In genomic region chr12:58443007-58443406, GRCm38 (mm10) we compare ENCODE assay signal across 24 mouse cellular contexts.
DNase-seq lines count a peak whose midpoint lies in the region; ATAC-seq and TF ChIP-seq lines count a peak whose summit lies in the region.
"Had no signal": no experiment of that assay in that cellular context is flagged by ENCODE, and none has a peak within 500 bp of the region (broad histone marks: within the 10 kb centered on the region; RNA-seq: fewer than 3 reads in every experiment).

No protein-coding gene starts in this region.

- no peak for TF ChIP-seq POLR2A in kidney, adult 2 months (IDR thresholded peaks at IDR 0.05; ENCODE audit: low read depth, low read length)

- H3K4me2 ChIP-seq in forebrain, embryonic 14.5 days (ENCODE audit: low read length) = no peak overlapping the region
- no peak overlapping the region for H3K4me2 ChIP-seq in midbrain, embryonic 11.5 days
- no peak overlapping the region for H3K4me2 ChIP-seq in midbrain, embryonic 13.5 days (replicated peaks)
- H3K4me2 ChIP-seq: embryonic facial prominence, embryonic 15.5 days; forebrain, embryonic 12.5 days; heart, embryonic 15.5 days; hindbrain, embryonic 14.5 days; intestine, embryonic 15.5 days had no signal

- DNase-seq in forebrain, embryonic 14.5 days (ENCODE audit: low spot score) = peak; percentile 19
- DNase-seq in forebrain, embryonic 10.5 days (ENCODE audit: extremely low spot score, low spot score) = no peak
- DNase-seq in kidney, adult 2 months = peak; percentile 16
- DNase-seq in kidney, adult 8-10 months = no peak
- DNase-seq in midbrain, embryonic 11.5 days (ENCODE audit: low spot score, missing footprints) = peak; percentile 47
- DNase-seq in layer of hippocampus, postnatal 36 days = no peak
- DNase-seq: adrenal gland, adult 2 months; cerebellum, adult 18-20 months; cerebellum, postnatal 14 days; embryo, embryonic 11 days; gastrocnemius, postnatal 10 days; heart, postnatal 14 days had no signal

- no peak overlapping the region for H3K9ac ChIP-seq in forebrain, embryonic 14.5 days (ENCODE audit: low read length)
- no peak overlapping the region for H3K9ac ChIP-seq in midbrain, embryonic 11.5 days (ENCODE audit: low read length)
- no peak overlapping the region for H3K9ac ChIP-seq in midbrain, embryonic 13.5 days (replicated peaks)
- H3K9ac ChIP-seq: embryonic facial prominence, embryonic 15.5 days; forebrain, embryonic 12.5 days; heart, embryonic 15.5 days; hindbrain, embryonic 14.5 days; intestine, embryonic 15.5 days had no signal

- H3K36me3 ChIP-seq in forebrain, embryonic 14.5 days (ENCODE audit: control insufficient read depth, insufficient read depth, low read length) = no peaks in the 10 kb centered on the region
- H3K36me3 ChIP-seq in forebrain, embryonic 10.5 days (replicated peaks) = no peaks in the 10 kb centered on the region
- no peaks in the 10 kb centered on the region for H3K36me3 ChIP-seq in kidney, adult 2 months (ENCODE audit: control insufficient read depth, insufficient read depth, low read length)
- H3K36me3 ChIP-seq in midbrain, embryonic 11.5 days (ENCODE audit: control insufficient read depth, insufficient read depth, low read length) = no peaks in the 10 kb centered on the region
- H3K36me3 ChIP-seq in midbrain, embryonic 13.5 days = no peaks in the 10 kb centered on the region
- H3K36me3 ChIP-seq: embryonic facial prominence, embryonic 15.5 days; forebrain, embryonic 12.5 days; heart, embryonic 10.5 days; heart, embryonic 15.5 days; hindbrain, embryonic 10.5 days; intestine, embryonic 15.5 days had no signal

- no peaks in the 10 kb centered on the region for H3K27me3 ChIP-seq in forebrain, embryonic 14.5 days (replicated peaks; ENCODE audit: control insufficient read depth, insufficient read depth, low read length)
- H3K27me3 ChIP-seq in forebrain, embryonic 10.5 days (ENCODE audit: poor library complexity, severe bottlenecking) = no peaks in the 10 kb centered on the region
- H3K27me3 ChIP-seq in kidney, adult 2 months (replicated peaks; ENCODE audit: control insufficient read depth, insufficient read depth, low read length) = no peaks in the 10 kb centered on the region
- no peaks in the 10 kb centered on the region for H3K27me3 ChIP-seq in midbrain, embryonic 11.5 days (ENCODE audit: control insufficient read depth, insufficient read depth, low read length)
- no peaks in the 10 kb centered on the region for H3K27me3 ChIP-seq in midbrain, embryonic 13.5 days
- H3K27me3 ChIP-seq: CH12.LX; embryonic facial prominence, embryonic 15.5 days; forebrain, embryonic 12.5 days; heart, embryonic 15.5 days; intestine, embryonic 15.5 days; Patski had no signal

- ATAC-seq in forebrain, embryonic 14.5 days = no peak
- no peak for ATAC-seq in midbrain, embryonic 11.5 days (ENCODE audit: low FRiP score)
- ATAC-seq in midbrain, embryonic 13.5 days = no peak
- ATAC-seq: activated CD4-positive, CD25-positive, alpha-beta regulatory T cell, adult 4 months; intestine, embryonic 15.5 days; Patski had no signal

- no peak overlapping the region for H3K27ac ChIP-seq in forebrain, embryonic 14.5 days (ENCODE audit: low read depth, low read length)
- no peak overlapping the region for H3K27ac ChIP-seq in forebrain, embryonic 10.5 days
- H3K27ac ChIP-seq in kidney, adult 2 months (ENCODE audit: insufficient read depth, low read depth, low read length) = no peak overlapping the region
- H3K27ac ChIP-seq in midbrain, embryonic 11.5 days (ENCODE audit: low read depth, low read length) = no peak overlapping the region
- no peak overlapping the region for H3K27ac ChIP-seq in midbrain, embryonic 13.5 days
- H3K27ac ChIP-seq: embryonic facial prominence, embryonic 15.5 days; forebrain, embryonic 12.5 days; heart, embryonic 10.5 days; heart, embryonic 15.5 days; hindbrain, embryonic 10.5 days; hindbrain, embryonic 14.5 days; intestine, embryonic 15.5 days had no signal

- H3K4me1 ChIP-seq in forebrain, embryonic 14.5 days (ENCODE audit: control insufficient read depth, insufficient read depth, low read length) = no peaks in the 10 kb centered on the region
- H3K4me1 ChIP-seq in forebrain, embryonic 10.5 days = no peaks in the 10 kb centered on the region
- no peaks in the 10 kb centered on the region for H3K4me1 ChIP-seq in kidney, adult 2 months (ENCODE audit: control insufficient read depth, insufficient read depth, low read length)
- no peaks in the 10 kb centered on the region for H3K4me1 ChIP-seq in midbrain, embryonic 11.5 days (ENCODE audit: control insufficient read depth, insufficient read depth, low read length)
- H3K4me1 ChIP-seq in midbrain, embryonic 13.5 days (replicated peaks) = no peaks in the 10 kb centered on the region
- H3K4me1 ChIP-seq: embryonic facial prominence, embryonic 15.5 days; forebrain, embryonic 12.5 days; heart, embryonic 10.5 days; heart, embryonic 15.5 days; hindbrain, embryonic 10.5 days; intestine, embryonic 15.5 days had no signal

- WGBS in forebrain, embryonic 14.5 days = 73% methylated on average over 3 of the region's 3 CpGs
- WGBS in forebrain, embryonic 10.5 days = 81% methylated on average over 3 of the region's 3 CpGs
- 58% methylated on average over 3 of the region's 3 CpGs for WGBS in kidney, adult 2 months
- 87% methylated on average over 3 of the region's 3 CpGs for WGBS in midbrain, embryonic 11.5 days
- WGBS in midbrain, embryonic 13.5 days = 91% methylated on average over 3 of the region's 3 CpGs

- no peak for TF ChIP-seq CTCF in kidney, adult 2 months (conservative IDR thresholded peaks at IDR 0.05; ENCODE audit: insufficient read depth, insufficient read length, low read depth, low read length)

- no peak overlapping the region for H3K4me3 ChIP-seq in forebrain, embryonic 14.5 days (ENCODE audit: low read depth, low read length)
- H3K4me3 ChIP-seq in forebrain, embryonic 10.5 days = no peak overlapping the region
- no peak overlapping the region for H3K4me3 ChIP-seq in kidney, adult 2 months (ENCODE audit: insufficient read depth, low read depth, low read length)
- H3K4me3 ChIP-seq in midbrain, embryonic 11.5 days (ENCODE audit: low read depth, low read length) = no peak overlapping the region
- no peak overlapping the region for H3K4me3 ChIP-seq in midbrain, embryonic 13.5 days (replicated peaks)
- H3K4me3 ChIP-seq: embryonic facial prominence, embryonic 15.5 days; erythroblast, embryonic 14.5 days; forebrain, embryonic 12.5 days; heart, embryonic 10.5 days; heart, embryonic 15.5 days; hindbrain, embryonic 10.5 days; intestine, embryonic 15.5 days had no signal

- H3K9me3 ChIP-seq in forebrain, embryonic 14.5 days (replicated peaks; ENCODE audit: control insufficient read depth, low read length) = no peaks in the 10 kb centered on the region
- H3K9me3 ChIP-seq in forebrain, embryonic 10.5 days = no peaks in the 10 kb centered on the region
- H3K9me3 ChIP-seq in midbrain, embryonic 11.5 days (ENCODE audit: control insufficient read depth, low read length) = no peaks in the 10 kb centered on the region
- H3K9me3 ChIP-seq in midbrain, embryonic 13.5 days = no peaks in the 10 kb centered on the region
- H3K9me3 ChIP-seq: embryonic facial prominence, embryonic 15.5 days; forebrain, embryonic 12.5 days; heart, embryonic 10.5 days; heart, embryonic 15.5 days; hindbrain, embryonic 10.5 days; intestine, embryonic 15.5 days had no signal

Comparison
In these comparisons a context has a peak if more than half of its experiments do, and no peak if none do; other contexts are left out.
1. DNase-seq: peak in forebrain, embryonic 14.5 days (single experiment), kidney, adult 2 months (single experiment) and midbrain, embryonic 11.5 days (single experiment); none in forebrain, embryonic 10.5 days (single experiment), kidney, adult 8-10 months (0 of 2) and layer of hippocampus, postnatal 36 days (0 of 2).